Mouse (Mus musculus): ENCODE measurements at regions not wholly inside any gene's neighbourhood (a gene's known extent, or its start where the extent isn't known, plus 50 kb on each side); places are given as distances from the start of the nearest gene placed in this dataset.

DNA sequence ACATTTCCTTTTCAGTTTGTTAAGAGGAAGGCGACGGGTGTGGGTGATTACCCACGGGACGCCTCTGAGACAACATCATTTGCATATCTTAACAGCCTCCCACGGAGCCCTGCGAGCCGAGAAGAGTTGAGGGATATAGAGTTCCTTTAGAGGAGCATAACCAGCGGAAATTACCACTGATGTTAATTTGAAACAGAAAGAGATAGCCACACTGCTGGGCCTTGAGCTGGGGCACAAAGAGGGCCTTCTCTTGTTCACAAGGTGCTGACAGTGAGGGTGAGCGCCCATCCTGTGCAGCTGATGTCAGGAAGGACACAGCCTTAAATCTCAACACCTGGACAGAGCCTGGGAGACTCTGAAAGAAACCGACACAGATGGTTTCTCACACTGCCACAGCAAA, 752.2 kb downstream of the Kcnj2 start:
- DNase-seq: no peak
- H3K27ac ChIP-seq (ENCODE audit: low read depth): no peak overlapping the region
- H3K4me3 ChIP-seq (ENCODE audit: low read depth, low read length): no peak overlapping the region
- no peak for ATAC-seq (ENCODE audit: insufficient read depth)
- no peaks in the 10 kb centered on the region; the same call in 1 of the 2 replicates for H3K4me1 ChIP-seq (ENCODE audit: insufficient read depth)
- no peak overlapping the region for H3K4me2 ChIP-seq
- TF ChIP-seq CTCF (IDR thresholded peaks at IDR 0.05; ENCODE audit: low read depth): no peak
- no peaks in the 10 kb centered on the region for H3K36me3 ChIP-seq (ENCODE audit: insufficient read depth)
- WGBS: 13% methylated on average over 10 of the region's 10 CpGs
- no peak overlapping the region for H3K9ac ChIP-seq
- no peaks in the 10 kb centered on the region for H3K27me3 ChIP-seq (ENCODE audit: insufficient read depth, low read length)
- H3K9me3 ChIP-seq (ENCODE audit: low read depth, low read length): no peaks in the 10 kb centered on the region

DNA sequence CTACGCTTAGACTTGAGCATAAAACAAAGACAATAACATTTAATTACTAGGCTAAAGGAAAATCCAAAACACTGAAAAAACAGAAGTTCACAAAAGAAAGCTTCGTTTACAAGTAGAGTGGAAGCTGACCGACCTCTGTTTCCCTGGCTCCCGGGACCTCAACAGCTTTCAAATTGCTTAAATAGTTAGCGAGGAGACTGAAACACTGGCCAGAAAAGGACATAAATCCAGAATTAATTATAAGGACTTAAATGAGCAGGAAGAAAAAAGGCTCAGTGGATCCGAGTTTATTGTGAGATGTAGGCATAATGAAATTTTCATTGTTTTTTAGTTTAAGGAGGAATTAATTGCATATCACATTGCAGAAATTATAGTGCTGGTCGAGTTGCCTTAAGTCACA, 754.4 kb downstream of the Kcnj2 start:
- no peak for TF ChIP-seq CTCF (IDR thresholded peaks at IDR 0.05; ENCODE audit: low read depth)
- Histone ChIP-seq H3K9ac (no peak overlapping the region), H3K9me3 (ENCODE audit: low read depth, low read length) (no peaks in the 10 kb centered on the region), H3K4me3 (ENCODE audit: low read depth, low read length) (no peak overlapping the region), H3K4me2 (no peak overlapping the region), H3K27me3 (ENCODE audit: insufficient read depth, low read length) (no peaks in the 10 kb centered on the region), H3K4me1 (ENCODE audit: insufficient read depth) (no peaks in the 10 kb centered on the region; the same call in 1 of the 2 replicates), H3K36me3 (ENCODE audit: insufficient read depth) (no peaks in the 10 kb centered on the region), H3K27ac (ENCODE audit: low read depth) (no peak overlapping the region)
- 51% methylated on average over 7 of the region's 7 CpGs for WGBS
- no peak for DNase-seq
- no peak for ATAC-seq (ENCODE audit: insufficient read depth)

DNA sequence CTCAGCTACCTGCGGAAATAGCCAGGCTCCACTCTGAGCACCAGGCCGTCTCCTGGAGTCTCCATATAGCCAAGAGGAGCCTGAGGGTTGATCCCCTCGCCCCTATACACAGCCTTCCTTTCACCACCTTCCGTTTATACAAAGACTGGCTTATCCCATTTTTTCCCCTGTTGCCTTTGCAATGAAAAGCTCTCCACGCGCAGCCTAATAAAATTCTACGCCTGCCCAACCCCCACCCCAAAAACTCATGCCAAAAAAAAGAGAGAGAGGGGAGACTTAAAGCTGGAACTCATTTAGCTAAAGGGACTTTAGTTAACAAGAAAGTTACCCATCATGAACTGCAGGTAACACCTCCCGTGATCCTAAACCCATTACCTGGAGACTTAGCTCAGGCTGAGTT, 762.5 kb downstream of the Kcnj2 start:
- Histone ChIP-seq H3K27ac (ENCODE audit: low read depth) (no peak overlapping the region), H3K4me3 (ENCODE audit: low read depth, low read length) (no peak overlapping the region), H3K4me1 (ENCODE audit: insufficient read depth) (no peaks in the 10 kb centered on the region), H3K4me2 (no peak overlapping the region), H3K36me3 (ENCODE audit: insufficient read depth) (no peaks in the 10 kb centered on the region), H3K9ac (no peak overlapping the region), H3K27me3 (ENCODE audit: insufficient read depth, low read length) (no peaks in the 10 kb centered on the region), H3K9me3 (ENCODE audit: low read depth, low read length) (no peaks in the 10 kb centered on the region)
- no peak for ATAC-seq (ENCODE audit: insufficient read depth)
- no peak for TF ChIP-seq CTCF (IDR thresholded peaks at IDR 0.05; ENCODE audit: low read depth)
- WGBS: 78% methylated on average over 8 of the region's 8 CpGs
- no peak for DNase-seq

DNA sequence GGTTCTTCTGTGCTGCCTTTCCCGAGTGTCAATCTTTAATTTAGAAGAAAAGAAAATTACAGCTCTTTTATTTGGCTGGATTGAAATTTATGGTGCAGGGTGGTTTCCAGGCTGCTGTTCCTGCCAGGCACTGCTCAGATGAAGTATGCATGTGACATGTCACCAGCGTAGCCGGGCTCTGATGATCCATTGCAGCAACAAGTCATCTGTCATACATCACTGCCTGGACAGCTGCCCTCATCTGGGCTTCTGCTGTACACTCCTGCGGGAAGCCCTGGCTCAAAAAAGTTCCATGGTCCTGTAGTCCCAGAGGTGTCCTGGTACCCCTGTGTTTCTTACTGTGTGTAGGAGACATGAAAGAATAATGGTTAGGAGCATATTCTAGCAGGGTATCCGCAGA, 773.0 kb downstream of the Kcnj2 start:
- no peaks in the 10 kb centered on the region for H3K4me1 ChIP-seq (ENCODE audit: insufficient read depth)
- no peak overlapping the region for H3K27ac ChIP-seq (ENCODE audit: low read depth)
- H3K4me2 ChIP-seq: no peak overlapping the region
- H3K4me3 ChIP-seq (ENCODE audit: low read depth, low read length): no peak overlapping the region
- no peaks in the 10 kb centered on the region for H3K27me3 ChIP-seq (ENCODE audit: insufficient read depth, low read length)
- no peaks in the 10 kb centered on the region for H3K36me3 ChIP-seq (ENCODE audit: insufficient read depth)
- ATAC-seq (ENCODE audit: insufficient read depth) (no peak), DNase-seq (no peak)
- 43% methylated on average over 5 of the region's 5 CpGs for WGBS
- no peak overlapping the region for H3K9ac ChIP-seq
- no peak for TF ChIP-seq CTCF (IDR thresholded peaks at IDR 0.05; ENCODE audit: low read depth)
- no peaks in the 10 kb centered on the region for H3K9me3 ChIP-seq (ENCODE audit: low read depth, low read length)

DNA sequence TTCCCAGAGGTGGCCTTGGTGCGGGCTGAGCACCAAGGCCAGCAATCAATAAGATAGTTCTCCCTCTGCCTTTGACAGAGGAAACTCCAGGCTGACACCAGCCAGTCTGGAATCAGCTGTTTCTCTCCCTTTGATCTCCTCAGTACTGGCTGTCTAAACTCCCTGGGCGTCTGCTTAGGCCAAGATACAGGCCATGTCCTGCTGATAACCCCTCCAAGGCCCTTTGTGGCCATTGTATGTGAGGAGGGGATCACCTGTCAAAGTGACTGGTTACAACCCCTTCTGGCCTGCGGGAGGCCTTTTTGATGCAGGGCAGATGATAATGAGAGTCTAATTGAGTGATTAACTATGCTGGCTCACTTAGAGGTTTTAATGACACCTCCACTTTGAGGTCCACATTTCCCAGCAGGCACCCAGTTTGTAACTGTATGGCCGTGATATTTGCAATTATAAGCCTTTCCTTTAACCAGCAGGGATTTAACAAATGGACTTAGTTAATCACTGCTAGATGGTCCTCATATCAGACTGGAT, 777.8 kb downstream of the Kcnj2 start:
- H3K4me1 ChIP-seq (ENCODE audit: insufficient read depth): no peaks in the 10 kb centered on the region
- H3K27me3 ChIP-seq (ENCODE audit: insufficient read depth, low read length): peaks cover 3% of the 10 kb centered on the region; the same call in 1 of the 2 replicates
- H3K27ac ChIP-seq (ENCODE audit: low read depth): no peak overlapping the region
- ATAC-seq (ENCODE audit: insufficient read depth) (no peak), DNase-seq (no peak)
- no peaks in the 10 kb centered on the region for H3K9me3 ChIP-seq (ENCODE audit: low read depth, low read length)
- no peaks in the 10 kb centered on the region for H3K36me3 ChIP-seq (ENCODE audit: insufficient read depth)
- no peak overlapping the region for H3K4me3 ChIP-seq (ENCODE audit: low read depth, low read length)
- WGBS: 21% methylated on average over 4 of the region's 4 CpGs
- no peak overlapping the region for H3K4me2 ChIP-seq
- TF ChIP-seq CTCF (IDR thresholded peaks at IDR 0.05; ENCODE audit: low read depth): no peak
- H3K9ac ChIP-seq: no peak overlapping the region

DNA sequence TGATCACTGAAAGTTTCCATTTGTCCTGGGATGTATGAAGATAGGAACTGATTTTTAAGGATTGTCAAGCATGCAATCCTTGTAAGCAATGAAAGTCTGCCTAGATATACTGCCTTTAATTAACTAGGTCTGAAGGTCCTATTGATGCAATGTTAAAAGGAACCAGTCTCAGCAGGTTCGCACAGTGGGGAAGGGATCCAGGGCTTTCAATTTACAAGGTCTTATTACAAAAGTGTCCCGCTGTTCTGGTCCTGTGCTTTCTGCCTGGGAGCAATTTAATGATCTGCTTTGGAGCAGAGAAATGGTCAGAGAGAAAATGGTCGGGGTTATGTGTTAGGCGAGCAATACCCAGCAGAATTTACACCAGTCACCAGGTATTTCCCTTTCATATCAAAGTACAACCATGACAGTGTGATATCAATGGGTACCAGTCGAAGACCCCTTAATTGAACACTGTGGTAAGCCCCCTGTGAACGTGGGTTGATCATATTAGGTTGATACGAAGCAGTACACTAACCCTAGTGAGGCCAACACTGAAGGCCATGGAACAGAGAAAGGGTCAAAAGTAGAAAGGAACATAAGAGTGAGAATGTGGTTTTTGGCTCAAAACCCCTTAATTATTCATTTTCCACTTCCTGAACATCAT, 778.5 kb downstream of the Kcnj2 start:
- ATAC-seq (ENCODE audit: insufficient read depth) (no peak), DNase-seq (no peak)
- 39% methylated on average over 7 of the region's 7 CpGs for WGBS
- Histone ChIP-seq H3K36me3 (ENCODE audit: insufficient read depth) (no peaks in the 10 kb centered on the region), H3K27ac (ENCODE audit: low read depth) (no peak overlapping the region), H3K9ac (no peak overlapping the region), H3K4me2 (no peak overlapping the region), H3K4me1 (ENCODE audit: insufficient read depth) (no peaks in the 10 kb centered on the region), H3K9me3 (ENCODE audit: low read depth, low read length) (no peaks in the 10 kb centered on the region), H3K27me3 (ENCODE audit: insufficient read depth, low read length) (peaks cover 3% of the 10 kb centered on the region; the same call in 1 of the 2 replicates), H3K4me3 (ENCODE audit: low read depth, low read length) (no peak overlapping the region)
- no peak for TF ChIP-seq CTCF (IDR thresholded peaks at IDR 0.05; ENCODE audit: low read depth)

DNA sequence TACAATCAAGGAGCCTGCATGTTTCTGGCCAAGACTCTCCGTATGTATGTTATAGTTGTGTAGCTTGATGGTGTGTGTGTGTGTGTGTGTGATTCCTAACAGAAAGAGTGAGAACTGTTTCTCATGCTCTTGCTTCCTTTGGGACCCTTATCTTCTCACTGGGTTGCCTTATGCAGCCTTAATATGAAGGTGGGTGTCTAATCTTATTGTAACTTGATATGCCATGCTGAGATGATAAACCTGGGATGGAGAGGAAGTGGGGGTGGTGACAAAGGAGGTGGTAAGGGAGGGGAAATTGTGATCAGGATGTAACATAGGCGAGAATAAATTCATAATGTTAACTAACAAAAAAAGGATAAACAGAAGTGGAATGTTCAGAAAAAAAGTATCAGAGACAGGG, 791.3 kb downstream of the Kcnj2 start:
- H3K27me3 ChIP-seq (ENCODE audit: insufficient read depth, low read length): no peaks in the 10 kb centered on the region
- ATAC-seq (ENCODE audit: insufficient read depth): no peak

More for the DNA sequence above, 791.3 kb downstream of the Kcnj2 start:
- Histone ChIP-seq H3K36me3 (ENCODE audit: insufficient read depth) (no peaks in the 10 kb centered on the region), H3K4me1 (ENCODE audit: insufficient read depth) (no peaks in the 10 kb centered on the region), H3K4me2 (no peak overlapping the region), H3K9ac (no peak overlapping the region), H3K4me3 (ENCODE audit: low read depth, low read length) (no peak overlapping the region), H3K27ac (ENCODE audit: low read depth) (no peak overlapping the region), H3K9me3 (ENCODE audit: low read depth, low read length) (no peaks in the 10 kb centered on the region)
- no peak for DNase-seq
- 58% methylated on average over 2 of the region's 2 CpGs for WGBS
- TF ChIP-seq CTCF (IDR thresholded peaks at IDR 0.05; ENCODE audit: low read depth): no peak

All from lung, embryonic 14.5 days (tissue).